Mouse (Mus musculus): ENCODE measurements around the gene Baz2a. TPM values are rescaled to one million over a fixed set of nuclear protein-coding genes. Genes with fewer than 3 reads are reported as not detected.
A peak's percentile ranks its signal among the peaks of the same experiment; 100 is the strongest.
"Not testable (repeated sequence)": the region's sequence is repeated elsewhere in the genome, so short reads cannot be mapped to it uniquely, and the experiment has no call there.

Gene Baz2a
- polyA plus RNA-seq, 1 experiment from 2014 or later = 8.1 TPM

DNA sequence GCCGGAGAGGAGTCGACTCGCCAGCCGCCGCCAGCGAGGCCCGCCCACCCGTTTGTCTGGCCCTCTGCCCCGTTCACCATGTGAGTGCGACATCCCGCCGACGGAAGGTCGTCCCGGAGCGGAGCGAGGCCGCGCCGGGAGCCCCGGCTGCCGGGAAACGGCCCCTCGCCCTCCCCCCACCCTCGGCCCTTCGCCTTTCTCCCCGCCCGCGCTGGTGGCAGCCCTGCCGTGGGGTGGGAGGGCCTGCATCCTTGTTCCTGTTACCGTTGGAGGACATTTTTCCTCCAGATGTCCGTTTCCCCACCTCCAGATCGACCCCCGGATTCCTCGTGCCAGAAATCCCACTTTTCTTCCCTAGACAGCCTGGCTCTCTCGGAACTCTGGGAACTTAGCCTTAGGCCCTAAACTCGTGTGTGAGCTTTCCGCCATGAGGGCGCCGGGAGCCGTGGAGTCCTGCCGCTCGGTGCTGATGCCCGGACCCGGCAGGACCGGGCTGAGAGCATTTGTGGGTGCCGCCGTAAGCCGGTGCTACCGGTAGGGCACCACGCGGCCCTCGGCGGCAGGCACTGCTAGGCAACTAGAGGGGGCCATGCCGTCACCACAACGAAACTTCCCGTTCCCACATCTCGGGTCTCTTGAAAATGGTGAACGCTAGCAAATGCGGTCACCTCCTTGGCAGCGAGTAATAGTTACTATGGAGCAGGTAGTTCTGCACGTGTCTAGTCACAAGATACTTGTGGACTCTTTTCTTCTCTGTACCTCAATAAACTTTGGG is 32.0 kb upstream of the Baz2a start:
- Histone ChIP-seq H3K4me3 (ENCODE audit: low read depth, low read length) (peak overlapping the region; percentile 71), H3K27me3 (replicated peaks; ENCODE audit: control insufficient read depth, insufficient read depth, low read length) (no peaks in the 10 kb centered on the region), H3K36me3 (ENCODE audit: control insufficient read depth, insufficient read depth) (0 out of 2 replicates have a peak, but pooled peaks cover 3% of the 10 kb centered on the region), H3K4me2 (replicated peaks; ENCODE audit: low read depth) (peak overlapping the region; percentile 78), H3K4me1 (replicated peaks; ENCODE audit: control insufficient read depth, insufficient read depth, low read length) (0 out of 2 replicates have a peak, but pooled peaks cover 3% of the 10 kb centered on the region), H3K27ac (ENCODE audit: low read depth, low read length) (peak overlapping the region; percentile 97), H3K9ac (ENCODE audit: low read depth, low read length) (peak overlapping the region; percentile 92), H3K9me3 (ENCODE audit: control insufficient read depth) (no peaks in the 10 kb centered on the region)
- TF ChIP-seq CTCF (IDR thresholded peaks at IDR 0.05; ENCODE audit: low read depth) = peak; percentile 42
- under 1% methylated on average over 55 of the region's 62 CpGs for WGBS
- peak; percentile 57 for ATAC-seq

GRCm38 (mm10) chr10:128061109-128061508 is 30.3 kb upstream of the Baz2a start:
- no peak for TF ChIP-seq CTCF (IDR thresholded peaks at IDR 0.05; ENCODE audit: low read depth)
- Histone ChIP-seq H3K36me3 (ENCODE audit: control insufficient read depth, insufficient read depth) (0 out of 2 replicates have a peak, but pooled peaks cover 3% of the 10 kb centered on the region), H3K27me3 (replicated peaks; ENCODE audit: control insufficient read depth, insufficient read depth, low read length) (no peaks in the 10 kb centered on the region), H3K27ac (ENCODE audit: low read depth, low read length) (no peak overlapping the region), H3K9ac (ENCODE audit: low read depth, low read length) (no peak overlapping the region), H3K4me1 (replicated peaks; ENCODE audit: control insufficient read depth, insufficient read depth, low read length) (0 out of 2 replicates have a peak, but pooled peaks cover 3% of the 10 kb centered on the region), H3K4me2 (replicated peaks; ENCODE audit: low read depth) (peak overlapping the region; percentile 78), H3K9me3 (ENCODE audit: control insufficient read depth) (no peaks in the 10 kb centered on the region), H3K4me3 (ENCODE audit: low read depth, low read length) (no peak overlapping the region)
- WGBS = 65% methylated on average over 5 of the region's 5 CpGs
- no peak for ATAC-seq

GRCm38 (mm10) chr10:128062221-128062989 is 29.0 kb upstream of the Baz2a start:
- H3K4me3 ChIP-seq (ENCODE audit: low read depth, low read length) = no peak overlapping the region
- ATAC-seq = no peak
- TF ChIP-seq CTCF (IDR thresholded peaks at IDR 0.05; ENCODE audit: low read depth) = no peak
- no peak overlapping the region for H3K9ac ChIP-seq (ENCODE audit: low read depth, low read length)
- no peak overlapping the region for H3K4me2 ChIP-seq (replicated peaks; ENCODE audit: low read depth)
- H3K4me1 ChIP-seq (replicated peaks; ENCODE audit: control insufficient read depth, insufficient read depth, low read length) = 0 out of 2 replicates have a peak, but pooled peaks cover 3% of the 10 kb centered on the region
- 0 out of 2 replicates have a peak, but pooled peaks cover 3% of the 10 kb centered on the region for H3K36me3 ChIP-seq (ENCODE audit: control insufficient read depth, insufficient read depth)
- 86% methylated on average over 6 of the region's 6 CpGs for whole genome bisulfite sequencing
- no peaks in the 10 kb centered on the region for H3K27me3 ChIP-seq (replicated peaks; ENCODE audit: control insufficient read depth, insufficient read depth, low read length)
- no peaks in the 10 kb centered on the region for H3K9me3 ChIP-seq (ENCODE audit: control insufficient read depth)
- H3K27ac ChIP-seq (ENCODE audit: low read depth, low read length) = no peak overlapping the region

DNA sequence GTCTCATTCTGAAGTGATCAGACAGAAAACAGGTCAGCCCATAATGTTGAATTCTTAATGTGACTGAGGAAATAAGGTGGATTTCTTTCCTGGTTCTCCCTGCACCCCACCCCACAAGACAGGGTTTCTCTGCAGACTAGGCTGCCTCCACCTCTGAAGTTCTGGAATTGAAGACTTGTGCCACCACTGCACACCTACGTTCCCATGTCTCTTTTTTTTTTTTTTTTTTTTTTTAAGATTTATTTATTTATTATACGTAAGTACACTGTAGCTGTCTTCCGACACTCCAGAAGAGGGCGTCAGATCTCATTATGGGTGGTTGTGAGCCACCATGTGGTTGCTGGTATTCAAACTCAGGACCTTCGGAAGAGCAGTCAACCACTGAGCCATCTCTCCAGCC is 25.3 kb upstream of the Baz2a start:
- Histone ChIP-seq H3K9ac (ENCODE audit: low read depth, low read length) (no peak overlapping the region), H3K9me3 (ENCODE audit: control insufficient read depth) (no peaks in the 10 kb centered on the region), H3K36me3 (ENCODE audit: control insufficient read depth, insufficient read depth) (peaks cover 26% of the 10 kb centered on the region), H3K27me3 (replicated peaks; ENCODE audit: control insufficient read depth, insufficient read depth, low read length) (no peaks in the 10 kb centered on the region), H3K4me1 (replicated peaks; ENCODE audit: control insufficient read depth, insufficient read depth, low read length) (no peaks in the 10 kb centered on the region), H3K27ac (ENCODE audit: low read depth, low read length) (no peak overlapping the region), H3K4me3 (ENCODE audit: low read depth, low read length) (no peak overlapping the region), H3K4me2 (replicated peaks; ENCODE audit: low read depth) (no peak overlapping the region)
- TF ChIP-seq CTCF (IDR thresholded peaks at IDR 0.05; ENCODE audit: low read depth) = peak; percentile 25; the same call in 1 of the 2 replicates
- no peak for ATAC-seq
- WGBS = 78% methylated on average over 5 of the region's 5 CpGs

- 80% methylated on average over 4 of the region's 4 CpGs for WGBS
Observed at GRCm38 (mm10) chr10:128069201-128069600, 22.2 kb upstream of the Baz2a start.

DNA sequence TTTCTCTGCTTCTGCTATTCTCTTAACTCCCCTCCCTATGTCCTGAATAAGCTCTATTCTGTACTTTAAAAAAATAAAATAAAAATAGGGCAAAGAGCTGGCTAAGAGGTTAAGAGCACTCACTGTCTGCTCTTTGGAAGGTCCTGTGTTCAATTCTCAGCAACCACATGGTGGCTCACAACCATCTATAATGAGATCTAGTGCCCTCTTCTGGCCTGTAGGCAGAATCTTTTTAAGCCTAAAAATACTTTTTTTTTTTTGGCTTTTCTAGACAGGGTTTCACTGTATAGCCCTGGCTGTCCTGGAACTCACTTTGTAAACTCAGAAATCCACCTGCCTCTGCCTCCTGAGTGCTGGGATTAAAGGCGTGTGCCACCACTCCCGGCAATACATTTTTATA is 20.9 kb upstream of the Baz2a start:
- H3K9ac ChIP-seq (ENCODE audit: low read depth, low read length); H3K4me3 ChIP-seq (ENCODE audit: low read depth, low read length); H3K4me2 ChIP-seq (replicated peaks; ENCODE audit: low read depth); H3K27me3 ChIP-seq (replicated peaks; ENCODE audit: control insufficient read depth, insufficient read depth, low read length); H3K9me3 ChIP-seq (ENCODE audit: control insufficient read depth); ATAC-seq; H3K27ac ChIP-seq (ENCODE audit: low read depth, low read length); H3K4me1 ChIP-seq (replicated peaks; ENCODE audit: control insufficient read depth, insufficient read depth, low read length): not testable (repeated sequence)
- 88% methylated on average over 2 of the region's 2 CpGs for WGBS
- TF ChIP-seq CTCF (IDR thresholded peaks at IDR 0.05; ENCODE audit: low read depth) = peak; percentile 16; the same call in 1 of the 2 replicates
- H3K36me3 ChIP-seq (ENCODE audit: control insufficient read depth, insufficient read depth) = peaks cover 59% of the 10 kb centered on the region

More at GRCm38 (mm10) chr10:128069201-128069600, 22.2 kb upstream of the Baz2a start:
- Histone ChIP-seq H3K27ac (ENCODE audit: low read depth, low read length) (no peak overlapping the region), H3K27me3 (replicated peaks; ENCODE audit: control insufficient read depth, insufficient read depth, low read length) (no peaks in the 10 kb centered on the region), H3K9me3 (ENCODE audit: control insufficient read depth) (no peaks in the 10 kb centered on the region), H3K4me2 (replicated peaks; ENCODE audit: low read depth) (no peak overlapping the region), H3K4me3 (ENCODE audit: low read depth, low read length) (no peak overlapping the region), H3K4me1 (replicated peaks; ENCODE audit: control insufficient read depth, insufficient read depth, low read length) (no peaks in the 10 kb centered on the region), H3K9ac (ENCODE audit: low read depth, low read length) (no peak overlapping the region), H3K36me3 (ENCODE audit: control insufficient read depth, insufficient read depth) (peaks cover 51% of the 10 kb centered on the region)
- ATAC-seq = no peak
- TF ChIP-seq CTCF (IDR thresholded peaks at IDR 0.05; ENCODE audit: low read depth) = no peak

- H3K9ac ChIP-seq (ENCODE audit: low read depth, low read length); H3K27me3 ChIP-seq (replicated peaks; ENCODE audit: control insufficient read depth, insufficient read depth, low read length); H3K4me2 ChIP-seq (replicated peaks; ENCODE audit: low read depth); H3K27ac ChIP-seq (ENCODE audit: low read depth, low read length); ATAC-seq; H3K4me3 ChIP-seq (ENCODE audit: low read depth, low read length); H3K9me3 ChIP-seq (ENCODE audit: control insufficient read depth); H3K4me1 ChIP-seq (replicated peaks; ENCODE audit: control insufficient read depth, insufficient read depth, low read length): not testable (repeated sequence)
- H3K36me3 ChIP-seq (ENCODE audit: control insufficient read depth, insufficient read depth) = peaks cover 36% of the 10 kb centered on the region
- WGBS = 82% methylated on average over 5 of the region's 5 CpGs
Observed at GRCm38 (mm10) chr10:128078269-128078668, 13.1 kb upstream of the Baz2a start.

Data from intestine, postnatal 0 days (tissue).